Mouse (Mus musculus) heart, postnatal 0 days (tissue): Measurements from ENCODE around the gene Clk2. TPM values are rescaled to one million over a fixed set of nuclear protein-coding genes. Genes with fewer than 3 reads are reported as not detected.

Experiments used
- ATAC-seq: fragments of 200-750 bp; cut with Nextera tagmentation; 2 replicates; pipeline ENCODE4 v1.8.0; 2017; ENCODE audit warnings: low read depth, moderate number of reproducible peaks, moderate library complexity; ENCODE audit not compliant: insufficient read depth
- DNase-seq: peaks from one replicate; pipeline ENCODE4 v3.0.0-alpha.2; 2016; ENCODE audit warnings: low spot score
- H3K27ac ChIP-seq: fragments of 300-500 bp; sonication (generic); 2 replicates; pipeline ENCODE4 v1.5.1; 2014; ENCODE audit warnings: low read depth, mild to moderate bottlenecking
- H3K27me3 ChIP-seq: fragments of 300-500 bp; sonication (generic); 2 replicates; pipeline ENCODE4 v1.6.1; 2014; ENCODE audit warnings: low read length, mixed read lengths; ENCODE audit not compliant: control insufficient read depth, insufficient read depth
- H3K36me3 ChIP-seq: fragments of 300-500 bp; sonication (generic); replicated peaks from 2 replicates; pipeline ENCODE4 v1.6.1; 2014; ENCODE audit warnings: low read length, mixed read lengths; ENCODE audit not compliant: control insufficient read depth, insufficient read depth
- H3K4me1 ChIP-seq: fragments of 300-500 bp; sonication (generic); 2 replicates; pipeline ENCODE4 v1.6.1; 2014; ENCODE audit warnings: antibody characterized with exemption; ENCODE audit not compliant: control insufficient read depth, insufficient read depth
- H3K4me2 ChIP-seq: fragments of 300-500 bp; sonication (generic); 2 replicates; pipeline ENCODE4 v1.6.1; 2014; ENCODE audit warnings: low read depth, mild to moderate bottlenecking, low read length, moderate library complexity
- H3K4me3 ChIP-seq: fragments of 300-500 bp; sonication (generic); 2 replicates; pipeline ENCODE4 v1.5.1; 2014; ENCODE audit warnings: low read depth, low read length
- H3K9ac ChIP-seq: fragments of 300-500 bp; sonication (generic); replicated peaks from 2 replicates; pipeline ENCODE4 v1.6.1; 2014; ENCODE audit warnings: low read depth, low read length, mixed read lengths
- H3K9me3 ChIP-seq: fragments of 300-500 bp; sonication (generic); replicated peaks from 2 replicates; pipeline ENCODE4 v1.6.1; 2016; ENCODE audit warnings: low read length; ENCODE audit not compliant: control insufficient read depth
- CTCF ChIP-seq: IDR thresholded peaks from 2 replicates; pipeline ENCODE4 v1.5.1; 2016; ENCODE audit warnings: antibody characterized with exemption, control low read depth, low read depth
- EP300 ChIP-seq: IDR thresholded peaks from 2 replicates; pipeline ENCODE4 v1.6.1; 2016; ENCODE audit warnings: antibody characterized with exemption, low read depth
- WGBS: fragments of 180-500 bp; shearing (Covaris S2); extraction: QIAGEN DNeasy Blood & Tissue Kit; methylation state at CpG from one replicate; pipeline ENCODE4 v1.1.7; 2014; 5-methylcytosine and 5-hydroxymethylcytosine counted together
- polyA plus RNA-seq: library from polyadenylated mRNA; unstranded; fragments of >200 nt; fragmentation: Nextera tagmentation; extraction: Ambion mirVana; gene quantifications from 2 replicates; pipeline ENCODE4 v1.2.1, GENCODE M21; 2015
- total RNA-seq: library from RNA; depleted of rRNA; stranded (reverse); fragments of >200 nt; gene quantifications from 2 replicates; pipeline ENCODE4 v1.2.3, GENCODE M21; 2014; ENCODE audit warnings: low replicate concordance

Clk2 gene
- total and polyA plus RNA-seq, 2 experiments from 2014 or later: 8.5 to 22.7 TPM

DNA sequence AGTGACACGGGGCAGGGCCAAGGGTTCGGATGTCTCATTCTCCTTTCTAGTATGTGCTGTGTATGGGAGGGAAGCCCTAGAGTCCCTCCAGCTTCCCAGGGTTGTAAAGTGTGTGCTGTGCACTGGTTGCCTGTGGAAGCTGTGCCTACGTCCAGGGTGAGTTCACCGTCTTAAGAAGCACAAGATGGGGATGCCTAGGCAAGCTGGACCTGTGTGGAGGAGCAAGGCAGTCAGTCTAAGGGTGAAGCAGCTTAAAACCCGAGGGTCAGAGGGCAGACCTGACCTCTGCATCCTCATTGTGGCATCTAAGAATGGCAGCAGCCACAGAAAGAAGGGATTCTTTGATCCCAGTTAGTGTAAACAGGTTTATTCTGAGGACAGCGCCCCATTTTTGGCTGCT is 44.1 kb downstream of the Clk2 start:
- WGBS: 83% methylated on average over 6 of the region's 6 CpGs
- Histone ChIP-seq H3K4me1 (peaks cover 7% of the 10 kb centered on the region), H3K36me3 (peaks cover 65% of the 10 kb centered on the region)

DNA sequence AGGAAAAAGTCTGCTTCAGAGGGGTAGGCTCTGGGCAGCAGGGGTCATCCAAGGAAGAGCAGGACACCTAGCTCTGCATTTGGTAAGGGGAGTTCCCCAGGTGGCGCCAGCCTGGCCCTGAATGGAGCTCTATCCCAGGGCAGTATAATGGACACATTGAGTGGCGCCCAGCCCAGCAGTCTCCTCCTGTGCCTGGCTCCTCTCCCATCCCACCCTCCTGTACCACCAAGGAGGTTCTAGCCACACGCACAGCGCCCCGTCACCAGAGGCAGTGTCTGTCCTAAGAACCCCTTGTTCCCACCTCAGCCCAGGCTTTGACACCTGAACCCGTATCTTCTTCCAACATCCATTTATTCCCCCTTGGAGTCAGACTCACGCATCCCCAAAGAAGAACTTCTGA is 45.1 kb downstream of the Clk2 start:
- Histone ChIP-seq H3K36me3 (peaks cover 59% of the 10 kb centered on the region), H3K9me3 (no peaks in the 10 kb centered on the region), H3K27me3 (no peaks in the 10 kb centered on the region), H3K9ac (no peak overlapping the region), H3K4me3 (no peak overlapping the region), H3K27ac (no peak overlapping the region), H3K4me2 (no peak overlapping the region), H3K4me1 (peaks cover 7% of the 10 kb centered on the region)
- TF ChIP-seq EP300 (no peak), CTCF (no peak)
- DNase-seq (no peak), ATAC-seq (no peak)
- 92% methylated on average over 7 of the region's 7 CpGs for WGBS

More for the DNA sequence above, 44.1 kb downstream of the Clk2 start:
- no peak for TF ChIP-seq EP300
- no peak for TF ChIP-seq CTCF
- DNase-seq (no peak), ATAC-seq (no peak)
- Histone ChIP-seq H3K27me3 (no peaks in the 10 kb centered on the region), H3K27ac (no peak overlapping the region), H3K9me3 (no peaks in the 10 kb centered on the region), H3K4me3 (no peak overlapping the region), H3K4me2 (no peak overlapping the region), H3K9ac (no peak overlapping the region)

DNA sequence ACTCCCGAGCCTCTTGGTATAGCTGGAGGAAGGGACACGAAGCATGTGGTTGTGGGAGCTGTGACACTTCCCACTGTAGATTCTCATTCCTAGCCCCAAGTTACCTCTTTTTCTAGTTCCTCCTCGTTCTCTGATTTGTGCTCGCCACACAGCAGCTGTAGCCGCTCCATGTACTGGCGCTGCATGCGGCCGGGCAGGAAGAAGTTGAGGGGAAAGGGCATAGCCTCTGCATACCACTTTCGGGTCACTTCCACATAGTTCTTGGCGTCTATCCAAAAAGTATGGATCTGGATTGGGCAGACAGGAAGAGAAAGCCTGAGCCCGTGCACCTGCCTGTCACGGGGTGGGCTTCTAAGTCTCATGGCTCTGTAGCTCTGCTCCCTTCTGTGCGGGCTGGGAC is 45.6 kb downstream of the Clk2 start:
- no peak overlapping the region for H3K27ac ChIP-seq

DNA sequence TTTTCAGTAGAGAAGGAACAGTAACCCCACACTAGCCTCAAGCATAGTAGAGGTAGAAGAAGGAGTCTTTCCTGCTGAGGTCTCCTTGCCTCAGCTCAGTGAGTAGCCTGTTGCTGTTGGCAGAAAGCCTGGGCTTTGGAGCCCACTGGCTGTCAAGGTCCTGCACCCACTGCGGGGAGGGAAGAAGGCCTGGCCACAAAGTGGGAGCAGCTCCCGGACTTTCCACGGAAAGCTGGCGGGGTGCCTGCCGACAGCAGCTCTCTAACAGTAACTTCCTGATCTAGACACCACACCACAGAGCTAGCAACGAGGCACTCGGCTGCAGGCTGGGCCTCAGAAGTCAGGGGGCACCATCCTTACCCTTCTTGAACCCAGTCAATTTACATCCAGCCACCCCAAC is 46.1 kb downstream of the Clk2 start:
- WGBS: 46% methylated on average over 7 of the region's 7 CpGs
- no peak for ATAC-seq
- no peak for DNase-seq

More for the DNA sequence above, 45.6 kb downstream of the Clk2 start:
- Histone ChIP-seq H3K9ac (no peak overlapping the region), H3K4me1 (peaks cover 7% of the 10 kb centered on the region), H3K27me3 (no peaks in the 10 kb centered on the region), H3K9me3 (no peaks in the 10 kb centered on the region), H3K36me3 (peaks cover 57% of the 10 kb centered on the region), H3K4me2 (no peak overlapping the region), H3K4me3 (no peak overlapping the region)
- TF ChIP-seq EP300 (no peak), CTCF (no peak)
- DNase-seq: no peak
- no peak for ATAC-seq
- 72% methylated on average over 13 of the region's 13 CpGs for WGBS

DNA sequence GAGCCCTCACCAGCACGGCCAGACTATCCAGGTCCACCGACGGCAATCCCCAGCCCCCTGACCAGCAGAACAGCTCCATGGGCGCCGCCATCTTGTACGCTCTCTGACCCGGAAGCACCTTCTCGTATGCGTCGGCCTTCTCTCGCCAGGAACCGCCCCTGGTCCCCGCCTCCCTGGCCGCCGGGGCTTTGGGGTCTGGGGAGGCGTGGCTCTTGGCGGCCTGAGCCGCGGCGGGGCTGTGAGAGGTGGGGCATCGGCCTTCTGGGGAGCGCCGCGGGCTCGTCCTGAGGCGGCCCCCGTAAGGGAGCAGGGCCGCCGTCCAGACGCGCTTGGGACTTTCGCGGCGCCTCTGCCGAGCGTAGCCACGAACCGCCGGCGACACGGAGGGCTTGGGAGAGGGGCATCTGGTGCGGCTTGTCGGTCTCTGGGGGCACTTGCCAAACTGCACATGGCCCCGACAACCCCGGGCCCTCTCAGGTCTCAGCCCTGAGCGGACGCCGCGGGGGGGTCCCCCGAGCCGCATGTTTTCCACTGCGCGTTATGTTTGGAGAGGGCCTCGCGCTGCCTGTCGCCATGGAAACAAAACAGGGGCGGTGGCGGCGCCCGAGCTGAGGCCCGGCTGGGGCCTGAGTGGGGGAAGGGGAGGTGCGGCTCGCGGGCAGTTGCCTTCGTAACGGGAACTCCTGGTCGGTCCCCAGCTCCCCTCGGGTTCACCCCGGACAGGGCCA is 49.4 kb downstream of the Clk2 start:
- TF ChIP-seq EP300 (peak; percentile 94), CTCF (no peak)
- no peaks in the 10 kb centered on the region for H3K9me3 ChIP-seq
- no peaks in the 10 kb centered on the region for H3K27me3 ChIP-seq
- H3K4me1 ChIP-seq: peaks cover 11% of the 10 kb centered on the region
- DNase-seq (peak; percentile 94), ATAC-seq (peak; percentile 92)
- WGBS: under 1% methylated on average over 62 of the region's 69 CpGs
- peaks cover 20% of the 10 kb centered on the region for H3K36me3 ChIP-seq
- peak overlapping the region; percentile 72 for H3K9ac ChIP-seq
- peak overlapping the region; percentile 95 for H3K27ac ChIP-seq
- peak overlapping the region; percentile 92 for H3K4me2 ChIP-seq
- peak overlapping the region; percentile 64 for H3K4me3 ChIP-seq

More for the DNA sequence above, 46.1 kb downstream of the Clk2 start:
- Histone ChIP-seq H3K9ac (no peak overlapping the region), H3K36me3 (peaks cover 51% of the 10 kb centered on the region), H3K4me2 (no peak overlapping the region), H3K4me1 (peaks cover 11% of the 10 kb centered on the region), H3K9me3 (no peaks in the 10 kb centered on the region), H3K27ac (no peak overlapping the region), H3K27me3 (no peaks in the 10 kb centered on the region), H3K4me3 (no peak overlapping the region)
- TF ChIP-seq CTCF: no peak
